Mouse (Mus musculus): ENCODE measurements around the gene BC030499.
A peak's percentile ranks its signal among the peaks of the same experiment; 100 is the strongest.

BC030499 gene

GRCm38 (mm10) chr11:78310861-78311511 is 20.3 kb downstream of the BC030499 start:
- DNase-seq, result no peak

- DNase-seq, result no peak
These were observed 23.0 kb downstream of the BC030499 start for GRCm38 (mm10) chr11:78313662-78314061.

DNA sequence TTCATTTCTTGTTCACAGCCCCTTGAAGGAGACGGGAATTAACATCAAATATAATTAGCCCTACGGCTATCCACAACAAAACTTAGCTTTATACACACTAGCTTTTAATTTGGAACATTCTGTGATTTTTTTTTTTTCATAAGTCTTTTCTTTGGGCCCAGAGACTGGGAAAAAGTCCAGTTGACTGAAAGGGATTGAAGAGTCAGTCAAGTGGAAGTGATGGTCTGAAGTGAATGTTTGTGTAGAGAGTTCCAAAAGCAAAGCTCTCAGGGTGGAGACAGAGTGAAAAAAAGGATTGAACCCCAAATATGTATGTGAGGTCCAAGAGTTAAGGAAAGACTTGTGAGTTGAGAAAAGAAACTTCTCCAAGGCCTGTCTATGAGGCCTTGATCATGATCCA is 27.8 kb downstream of the BC030499 start:
- no peak for DNase-seq

- no peak for DNase-seq
These were observed 31.6 kb downstream of the BC030499 start for GRCm38 (mm10) chr11:78322076-78322831.

DNA sequence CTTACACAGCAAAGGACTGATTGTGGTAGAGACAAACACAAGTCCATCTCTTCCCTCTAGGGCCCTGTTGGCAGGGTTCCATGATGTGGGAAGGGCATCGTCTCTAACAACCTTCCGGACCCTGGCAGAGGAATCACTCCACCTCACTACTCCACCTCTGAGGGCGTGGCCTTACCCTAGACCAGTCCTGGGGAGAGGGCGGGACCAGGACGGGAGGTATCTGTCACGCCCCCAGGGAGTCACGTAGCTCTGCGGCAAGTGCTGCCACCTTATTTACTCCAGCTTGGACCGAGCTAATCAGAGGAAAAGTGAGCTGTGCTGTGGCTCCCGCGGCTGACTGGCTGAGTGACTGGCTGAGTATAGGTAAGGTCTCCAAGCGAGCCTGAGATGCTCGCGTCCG is 32.2 kb downstream of the BC030499 start, which contains the start of gene Aldoc:
TSS of gene Aldoc (plus strand) at position 109 of the 400 bp plus-strand sequence.
- peak; percentile 85 to 87 for DNase-seq

DNA sequence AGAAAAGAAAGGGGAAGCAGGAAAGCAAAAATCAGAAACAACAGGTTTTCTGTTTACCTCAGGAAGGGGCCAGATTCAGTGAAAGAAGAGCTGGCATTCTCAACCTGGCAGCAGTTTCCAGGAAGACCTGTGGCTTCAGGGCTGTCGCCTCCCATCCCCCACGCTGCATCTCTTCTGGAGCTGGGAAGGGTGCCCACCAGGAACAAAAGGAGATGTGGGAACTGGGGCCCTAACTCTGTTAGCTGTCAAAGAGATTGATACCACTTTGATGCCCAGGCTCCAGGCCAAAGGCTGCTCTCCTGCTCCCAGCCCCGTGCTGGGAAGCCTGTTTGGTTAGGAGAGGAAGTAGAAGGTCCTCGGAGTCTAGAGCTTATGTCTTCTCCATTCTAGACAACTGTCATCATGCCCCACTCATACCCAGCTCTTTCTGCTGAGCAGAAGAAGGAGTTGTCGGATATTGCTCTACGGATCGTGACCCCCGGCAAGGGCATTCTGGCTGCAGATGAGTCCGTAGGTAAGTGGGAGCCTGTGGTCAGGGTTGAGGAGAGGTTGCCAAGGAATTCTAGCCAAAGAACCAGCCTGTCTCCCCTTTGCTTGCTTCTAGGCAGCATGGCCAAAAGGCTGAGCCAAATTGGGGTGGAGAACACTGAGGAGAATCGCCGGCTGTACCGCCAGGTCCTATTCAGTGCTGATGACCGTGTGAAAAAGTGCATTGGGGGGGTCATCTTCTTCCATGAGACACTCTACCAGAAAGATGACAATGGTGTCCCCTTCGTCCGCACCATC is 33.6 kb downstream of the BC030499 start:
- peak; percentile 38 to 48 for DNase-seq

DNA sequence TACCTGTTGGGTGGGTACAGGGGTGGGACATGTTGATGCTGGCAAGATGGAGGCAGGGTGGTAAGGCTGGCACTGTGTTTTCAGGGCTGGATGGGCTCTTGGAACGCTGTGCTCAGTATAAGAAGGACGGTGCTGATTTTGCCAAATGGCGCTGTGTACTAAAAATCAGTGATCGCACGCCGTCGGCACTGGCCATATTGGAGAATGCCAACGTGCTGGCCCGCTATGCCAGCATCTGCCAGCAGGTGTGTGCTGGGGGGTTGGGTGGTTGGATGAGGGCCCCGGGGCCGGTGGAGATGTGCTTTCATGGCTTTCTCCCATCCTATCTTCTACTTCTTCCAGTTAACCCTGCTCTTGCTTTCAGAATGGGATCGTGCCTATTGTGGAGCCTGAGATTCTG is 34.3 kb downstream of the BC030499 start:
- peak in 1 of 2 experiments; percentile 12 for DNase-seq

GRCm38 (mm10) chr11:78327215-78327614 is 36.6 kb downstream of the BC030499 start:
- no peak for DNase-seq

DNA sequence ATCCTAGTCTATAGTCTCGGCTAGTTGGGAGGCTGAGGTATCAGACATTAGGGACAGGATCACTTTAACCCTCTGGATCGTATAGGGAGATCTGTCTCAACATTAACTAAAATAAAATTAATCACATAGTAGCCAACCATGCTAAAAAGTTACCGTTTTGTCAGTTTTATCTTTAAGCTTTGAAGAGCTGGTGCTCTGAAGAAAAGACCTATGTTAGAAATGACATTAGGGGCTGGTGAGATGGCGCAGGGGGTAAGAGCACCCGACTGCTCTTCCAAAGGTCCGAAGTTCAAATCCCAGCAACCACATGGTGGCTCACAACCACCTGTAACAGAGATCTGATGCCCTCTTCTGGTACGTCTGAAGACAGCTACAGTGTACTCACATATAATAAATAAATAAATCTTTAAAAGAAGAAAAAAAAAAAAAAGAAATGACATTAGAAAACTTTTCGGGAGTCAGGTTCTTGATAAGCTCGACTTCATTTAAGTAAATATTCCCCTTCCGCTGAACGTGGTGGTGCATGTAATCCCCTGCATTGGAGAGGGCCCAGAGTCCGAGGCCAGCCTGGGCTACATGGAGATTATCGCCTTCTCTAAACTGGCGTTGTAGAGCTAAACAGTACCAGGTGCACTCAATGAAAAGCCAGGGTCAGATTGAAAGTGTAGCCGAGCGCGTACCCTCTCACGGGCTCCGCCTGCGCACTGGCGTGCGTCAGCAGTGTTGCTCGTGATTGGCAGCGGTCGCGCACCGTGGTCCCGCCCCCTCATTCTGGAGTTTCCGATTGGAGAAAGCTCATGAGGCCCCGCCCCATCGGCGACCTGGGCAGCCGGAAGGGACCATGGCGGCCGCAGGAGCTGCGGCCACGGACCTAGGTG is 37.2 kb downstream of the BC030499 start, which contains the start of gene Pigs:
TSS of gene Pigs (plus strand) at position 782 of the 878 bp plus-strand sequence.
- DNase-seq, result peak; percentile 98

DNA sequence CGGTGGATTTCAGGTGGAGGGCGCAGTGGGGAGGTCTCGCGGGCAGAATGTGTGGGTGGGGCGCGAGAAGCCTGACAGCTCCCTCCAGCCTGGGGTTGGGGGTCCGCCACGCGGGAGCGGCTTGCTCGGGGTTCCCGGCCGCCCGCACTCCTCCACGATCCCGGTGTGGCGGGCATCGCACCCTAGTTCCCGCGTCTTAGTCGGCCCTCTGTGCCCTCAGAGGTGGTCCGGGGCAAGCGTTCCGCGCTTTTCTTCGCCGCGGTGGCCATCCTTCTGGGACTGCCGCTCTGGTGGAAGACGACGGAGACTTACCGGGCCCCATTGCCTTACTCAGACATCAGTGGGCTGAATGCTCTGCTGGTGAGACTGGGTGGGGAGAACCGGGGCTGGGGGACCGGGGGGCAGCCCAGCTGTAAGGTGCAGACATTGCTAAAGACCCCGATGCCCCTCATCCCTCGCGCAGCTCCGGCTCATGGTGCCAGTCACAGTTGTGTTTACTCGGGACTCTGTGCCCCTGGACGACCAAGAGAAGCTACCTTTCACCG is 37.9 kb downstream of the BC030499 start:
- peak in 1 of 2 experiments; percentile 27 for DNase-seq

DNA sequence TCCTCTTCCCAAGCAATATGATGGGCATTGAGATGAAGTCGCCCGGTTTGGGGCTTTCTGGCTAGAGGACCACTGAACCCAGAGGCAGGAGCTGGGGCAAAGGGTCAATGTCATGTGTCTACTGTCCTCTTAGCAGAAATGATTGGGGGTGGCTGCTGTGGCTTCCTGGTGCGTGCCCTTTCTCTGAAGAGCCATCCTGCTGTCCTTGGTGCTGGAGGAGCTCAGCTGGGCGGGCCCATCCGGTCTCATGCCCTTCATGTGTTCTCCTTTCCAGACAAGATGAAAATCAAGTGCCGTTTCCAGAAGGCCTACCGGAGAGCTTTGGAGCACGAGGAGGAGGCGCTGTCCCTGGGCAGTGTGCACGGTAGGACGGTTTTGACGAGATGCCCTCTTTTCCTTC is 42.0 kb downstream of the BC030499 start:
- DNase-seq, result no peak

GRCm38 (mm10) chr11:78333992-78334391 is 43.4 kb downstream of the BC030499 start:
- DNase-seq, result no peak

DNA sequence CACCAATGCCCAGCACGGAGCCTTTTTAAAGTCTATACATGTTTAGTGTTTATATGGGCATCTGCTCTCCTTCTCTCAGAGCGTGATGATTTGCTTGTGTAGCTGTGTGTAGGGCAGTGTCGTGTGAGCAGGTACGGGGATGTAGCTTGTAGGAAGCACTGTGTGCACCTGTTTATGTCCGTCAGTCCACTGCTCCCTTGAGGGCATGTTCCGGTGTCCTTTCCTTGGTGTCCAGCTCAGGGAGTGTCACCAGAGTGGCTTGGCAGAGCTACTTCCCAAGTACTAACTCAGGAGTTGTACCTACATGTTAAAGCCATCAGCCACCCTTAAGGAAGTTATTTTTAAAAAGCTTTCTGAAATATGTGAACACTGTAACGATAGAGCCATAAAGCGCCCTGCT is 46.4 kb downstream of the BC030499 start:
- no peak for DNase-seq

DNA sequence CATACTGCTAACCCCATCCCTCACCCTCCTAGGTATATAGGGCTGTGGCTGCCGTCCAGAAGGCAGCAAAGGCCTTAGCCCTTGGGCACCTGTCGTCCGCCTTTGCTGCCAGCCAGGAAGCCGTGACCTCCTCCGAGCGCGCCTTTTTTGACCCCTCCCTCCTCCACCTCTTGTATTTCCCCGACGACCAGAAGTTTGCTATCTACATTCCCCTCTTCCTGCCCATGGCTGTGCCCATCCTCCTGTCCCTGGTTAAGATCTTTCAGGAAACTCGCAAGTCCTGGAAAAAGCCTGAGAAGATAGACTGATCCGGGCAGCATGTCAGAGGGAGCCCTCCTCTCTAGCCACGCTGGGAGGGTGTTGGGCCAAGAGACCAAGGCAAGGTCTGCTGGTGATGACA is 51.1 kb downstream of the BC030499 start:
- DNase-seq, result no peak

DNA sequence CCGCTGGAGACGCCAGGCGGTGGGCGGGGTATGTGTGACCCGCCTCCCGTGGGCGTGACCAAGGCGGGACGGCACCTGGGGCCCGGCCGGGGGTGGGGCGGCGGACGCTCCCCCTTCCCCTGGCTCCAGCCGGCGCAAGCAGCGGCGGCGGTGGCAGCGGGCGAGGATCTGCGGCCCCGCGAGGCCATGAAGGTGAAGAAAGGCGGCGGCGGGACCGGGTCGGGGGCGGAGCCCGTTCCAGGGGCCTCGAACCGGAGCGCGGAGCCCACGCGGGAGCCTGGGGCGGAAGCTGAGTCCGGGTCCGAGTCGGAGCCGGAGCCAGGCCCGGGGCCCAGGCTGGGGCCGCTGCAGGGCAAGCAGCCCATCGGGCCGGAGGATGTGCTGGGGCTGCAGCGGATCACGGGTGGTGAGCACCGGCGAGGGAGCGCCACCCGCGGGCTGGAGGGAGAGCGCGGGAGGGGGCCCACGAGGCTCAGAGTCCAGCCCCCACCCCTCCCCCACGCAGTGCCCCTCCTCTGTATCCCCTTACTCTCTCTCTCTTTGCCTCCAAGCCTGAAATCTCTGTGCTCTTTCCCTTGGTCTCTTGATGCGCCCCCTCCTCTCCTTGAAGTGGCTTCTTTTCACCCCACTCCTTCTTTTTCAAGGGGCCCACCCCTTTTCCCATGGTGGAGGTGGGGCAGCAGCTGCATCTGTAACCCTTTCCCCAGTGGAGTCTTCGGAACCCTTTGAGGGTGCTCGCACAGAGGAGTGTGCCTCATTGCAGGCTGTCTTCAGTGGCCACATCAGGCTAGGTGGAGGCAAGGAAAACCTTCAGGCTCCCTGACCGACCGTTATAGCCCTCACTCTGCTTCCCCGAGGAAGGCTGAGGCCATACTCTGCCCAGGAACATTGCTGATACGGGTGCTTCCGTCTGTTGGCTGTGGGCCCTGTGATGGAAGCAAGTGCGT is 53.0 kb downstream of the BC030499 start, which contains the start of gene Unc119:
TSS of gene Unc119 (plus strand) at position 102 of the 947 bp plus-strand sequence.
- DNase-seq, result peak; percentile 55 to 75

GRCm38 (mm10) chr11:78344328-78344889 is 53.8 kb downstream of the BC030499 start:
- DNase-seq, result peak in 1 of 2 experiments; percentile 8

DNA sequence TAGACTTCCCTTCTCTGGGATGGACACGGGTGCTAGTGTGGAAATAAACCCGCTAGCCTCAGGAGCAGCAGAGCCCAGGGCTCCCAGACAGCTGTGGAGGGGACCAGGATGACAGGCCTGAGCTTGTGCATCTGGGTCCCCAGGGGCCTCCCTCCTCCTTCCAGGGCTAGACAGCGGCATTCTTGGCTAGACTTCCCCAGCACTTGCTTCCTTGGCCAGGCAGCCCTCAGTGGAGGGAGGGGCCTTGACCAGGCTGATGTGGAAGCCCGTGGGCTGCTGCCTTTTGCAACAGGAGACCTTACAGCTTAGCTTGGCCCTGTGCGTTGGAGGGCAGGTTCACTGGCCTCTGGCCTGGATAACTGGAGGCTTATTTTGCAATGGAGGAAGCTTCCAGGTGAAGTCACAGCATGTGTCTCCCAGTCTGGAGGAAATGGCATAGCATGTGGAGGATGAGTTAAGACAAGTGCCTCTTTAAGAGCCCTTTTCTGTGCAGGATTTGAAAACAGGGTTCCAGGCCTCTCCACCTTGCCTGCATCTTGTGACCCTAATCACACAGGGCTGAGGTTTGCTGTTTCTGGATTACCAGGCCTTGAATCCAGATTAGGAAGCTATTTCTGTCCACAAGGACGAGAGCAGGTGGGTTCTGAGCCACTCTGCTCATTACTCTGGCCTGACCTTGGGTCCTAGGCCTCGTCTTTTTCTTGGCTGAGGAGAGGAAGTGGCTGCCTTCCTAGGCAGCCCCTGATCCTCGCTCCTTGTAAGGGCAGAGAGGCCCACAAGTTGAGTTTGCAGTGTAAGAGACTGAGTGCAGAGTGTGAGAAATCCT is 54.5 kb downstream of the BC030499 start:
- DNase-seq, result peak in 1 of 2 experiments; percentile 5

DNA sequence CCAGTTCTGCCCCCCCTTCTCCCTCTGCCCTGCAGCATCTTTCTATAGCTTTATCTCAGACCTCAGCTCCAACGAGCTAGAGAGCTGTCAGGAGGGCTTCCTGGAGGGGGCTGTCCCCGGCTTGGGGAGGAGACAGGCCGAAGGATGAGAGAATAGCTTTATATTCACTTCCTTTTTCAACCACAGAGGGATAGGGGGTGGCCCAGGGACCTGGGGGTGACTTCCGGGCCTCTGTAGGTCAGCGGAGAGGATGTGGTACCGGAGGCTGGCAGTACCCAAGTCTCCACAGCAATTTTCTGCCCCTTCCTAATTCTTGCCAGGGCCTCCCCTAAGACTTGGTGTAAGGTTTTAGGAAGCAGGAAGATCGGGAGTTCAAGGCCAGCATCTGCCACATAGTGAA is 55.2 kb downstream of the BC030499 start:
- DNase-seq, result no peak
